Mouse (Mus musculus): ENCODE measurements at regions not wholly inside any gene's neighbourhood (a gene's known extent, or its start where the extent isn't known, plus 50 kb on each side); places are given as distances from the start of the nearest gene placed in this dataset.
A peak's percentile ranks its signal among the peaks of the same experiment; 100 is the strongest.

GRCm38 (mm10) chr6:6414654-6415610 is 163.5 kb downstream of the Sem1 start:
- no peak overlapping the region for H3K27ac ChIP-seq (ENCODE audit: low read depth, low read length)
- no peaks in the 10 kb centered on the region for H3K27me3 ChIP-seq (ENCODE audit: control insufficient read depth, insufficient read depth, low read length)
- H3K36me3 ChIP-seq (ENCODE audit: control insufficient read depth, insufficient read depth, low read length), result no peaks in the 10 kb centered on the region
- no peaks in the 10 kb centered on the region for H3K9me3 ChIP-seq (ENCODE audit: control insufficient read depth, low read length)
- no peak overlapping the region for H3K9ac ChIP-seq (ENCODE audit: low read length)
- ATAC-seq (replicated peaks; ENCODE audit: low FRiP score) (no peak), DNase-seq (ENCODE audit: low spot score) (no peak)
- H3K4me3 ChIP-seq (ENCODE audit: low read depth, low read length), result no peak overlapping the region
- 77% methylated on average over 9 of the region's 9 CpGs for WGBS
- H3K4me2 ChIP-seq (ENCODE audit: low read depth, low read length, severe bottlenecking), result no peak overlapping the region
- H3K4me1 ChIP-seq (replicated peaks; ENCODE audit: control insufficient read depth, insufficient read depth, low read length), result no peaks in the 10 kb centered on the region

- Histone ChIP-seq H3K36me3 (ENCODE audit: control insufficient read depth, insufficient read depth, low read length) (no peaks in the 10 kb centered on the region), H3K9ac (ENCODE audit: low read length) (no peak overlapping the region), H3K27me3 (ENCODE audit: control insufficient read depth, insufficient read depth, low read length) (no peaks in the 10 kb centered on the region), H3K4me2 (ENCODE audit: low read depth, low read length, severe bottlenecking) (no peak overlapping the region), H3K4me3 (ENCODE audit: low read depth, low read length) (no peak overlapping the region), H3K4me1 (replicated peaks; ENCODE audit: control insufficient read depth, insufficient read depth, low read length) (no peaks in the 10 kb centered on the region), H3K9me3 (ENCODE audit: control insufficient read depth, low read length) (no peaks in the 10 kb centered on the region), H3K27ac (ENCODE audit: low read depth, low read length) (no peak overlapping the region)
- ATAC-seq (replicated peaks; ENCODE audit: low FRiP score), result no peak
- 52% methylated on average over 3 of the region's 3 CpGs for WGBS
- no peak for DNase-seq (ENCODE audit: low spot score)
Measured at GRCm38 (mm10) chr6:6397997-6398396, 180.5 kb downstream of the Sem1 start.

GRCm38 (mm10) chr6:6389454-6390445 is 172.8 kb upstream of the Slc25a13 start:
- Histone ChIP-seq H3K27me3 (ENCODE audit: control insufficient read depth, insufficient read depth, low read length) (no peaks in the 10 kb centered on the region), H3K4me3 (ENCODE audit: low read depth, low read length) (no peak overlapping the region), H3K9ac (ENCODE audit: low read length) (no peak overlapping the region; the same call in 1 of the 2 replicates), H3K36me3 (ENCODE audit: control insufficient read depth, insufficient read depth, low read length) (no peaks in the 10 kb centered on the region), H3K4me2 (ENCODE audit: low read depth, low read length, severe bottlenecking) (no peak overlapping the region), H3K9me3 (ENCODE audit: control insufficient read depth, low read length) (no peaks in the 10 kb centered on the region), H3K4me1 (replicated peaks; ENCODE audit: control insufficient read depth, insufficient read depth, low read length) (0 out of 2 replicates have a peak, but pooled peaks cover 2% of the 10 kb centered on the region), H3K27ac (ENCODE audit: low read depth, low read length) (no peak overlapping the region)
- ATAC-seq (replicated peaks; ENCODE audit: low FRiP score) (peak; percentile 53; the same call in 1 of the 2 replicates), DNase-seq (ENCODE audit: low spot score) (no peak)
- WGBS, result 50% methylated on average over 16 of the region's 16 CpGs

- ATAC-seq (replicated peaks; ENCODE audit: low FRiP score) (peak; percentile 53; the same call in 1 of the 2 replicates), DNase-seq (ENCODE audit: low spot score) (no peak)
- Histone ChIP-seq H3K4me2 (ENCODE audit: low read depth, low read length, severe bottlenecking) (no peak overlapping the region), H3K9ac (ENCODE audit: low read length) (peak overlapping the region; percentile 18; the same call in 1 of the 2 replicates), H3K36me3 (ENCODE audit: control insufficient read depth, insufficient read depth, low read length) (no peaks in the 10 kb centered on the region), H3K9me3 (ENCODE audit: control insufficient read depth, low read length) (no peaks in the 10 kb centered on the region), H3K27me3 (ENCODE audit: control insufficient read depth, insufficient read depth, low read length) (no peaks in the 10 kb centered on the region), H3K4me1 (replicated peaks; ENCODE audit: control insufficient read depth, insufficient read depth, low read length) (0 out of 2 replicates have a peak, but pooled peaks cover 2% of the 10 kb centered on the region), H3K27ac (ENCODE audit: low read depth, low read length) (no peak overlapping the region), H3K4me3 (ENCODE audit: low read depth, low read length) (no peak overlapping the region)
- 6% methylated on average over 5 of the region's 5 CpGs for WGBS
Measured at GRCm38 (mm10) chr6:6388835-6389440, 172.0 kb upstream of the Slc25a13 start.

GRCm38 (mm10) chr6:6387571-6387970 is 170.6 kb upstream of the Slc25a13 start:
- 82% methylated on average over 5 of the region's 5 CpGs for WGBS
- Histone ChIP-seq H3K9ac (ENCODE audit: low read length) (no peak overlapping the region), H3K9me3 (ENCODE audit: control insufficient read depth, low read length) (no peaks in the 10 kb centered on the region), H3K27ac (ENCODE audit: low read depth, low read length) (no peak overlapping the region), H3K27me3 (ENCODE audit: control insufficient read depth, insufficient read depth, low read length) (no peaks in the 10 kb centered on the region), H3K4me1 (replicated peaks; ENCODE audit: control insufficient read depth, insufficient read depth, low read length) (0 out of 2 replicates have a peak, but pooled peaks cover 2% of the 10 kb centered on the region), H3K36me3 (ENCODE audit: control insufficient read depth, insufficient read depth, low read length) (no peaks in the 10 kb centered on the region), H3K4me3 (ENCODE audit: low read depth, low read length) (no peak overlapping the region), H3K4me2 (ENCODE audit: low read depth, low read length, severe bottlenecking) (no peak overlapping the region)
- DNase-seq (ENCODE audit: low spot score) (no peak), ATAC-seq (replicated peaks; ENCODE audit: low FRiP score) (no peak)

GRCm38 (mm10) chr6:6384971-6385370 is 168.0 kb upstream of the Slc25a13 start:
- no peak overlapping the region for H3K9ac ChIP-seq (ENCODE audit: low read length)
- H3K4me3 ChIP-seq (ENCODE audit: low read depth, low read length), result no peak overlapping the region
- ATAC-seq (replicated peaks; ENCODE audit: low FRiP score) (no peak), DNase-seq (ENCODE audit: low spot score) (no peak)
- no peak overlapping the region for H3K27ac ChIP-seq (ENCODE audit: low read depth, low read length)
- 76% methylated on average over 7 of the region's 7 CpGs for WGBS
- H3K27me3 ChIP-seq (ENCODE audit: control insufficient read depth, insufficient read depth, low read length), result no peaks in the 10 kb centered on the region
- H3K4me2 ChIP-seq (ENCODE audit: low read depth, low read length, severe bottlenecking), result no peak overlapping the region
- H3K9me3 ChIP-seq (ENCODE audit: control insufficient read depth, low read length), result no peaks in the 10 kb centered on the region
- no peaks in the 10 kb centered on the region for H3K36me3 ChIP-seq (ENCODE audit: control insufficient read depth, insufficient read depth, low read length)
- H3K4me1 ChIP-seq (replicated peaks; ENCODE audit: control insufficient read depth, insufficient read depth, low read length), result 0 out of 2 replicates have a peak, but pooled peaks cover 2% of the 10 kb centered on the region

- H3K36me3 ChIP-seq (ENCODE audit: control insufficient read depth, insufficient read depth, low read length), result no peaks in the 10 kb centered on the region
- H3K4me1 ChIP-seq (replicated peaks; ENCODE audit: control insufficient read depth, insufficient read depth, low read length), result 0 out of 2 replicates have a peak, but pooled peaks cover 2% of the 10 kb centered on the region
- no peak for ATAC-seq (replicated peaks; ENCODE audit: low FRiP score)
- no peak overlapping the region for H3K4me2 ChIP-seq (ENCODE audit: low read depth, low read length, severe bottlenecking)
- no peak overlapping the region for H3K9ac ChIP-seq (ENCODE audit: low read length)
- H3K9me3 ChIP-seq (ENCODE audit: control insufficient read depth, low read length), result no peaks in the 10 kb centered on the region
- no peak for DNase-seq (ENCODE audit: low spot score)
- 87% methylated on average over 6 of the region's 6 CpGs for whole genome bisulfite sequencing
- H3K27me3 ChIP-seq (ENCODE audit: control insufficient read depth, insufficient read depth, low read length), result no peaks in the 10 kb centered on the region
- no peak overlapping the region for H3K4me3 ChIP-seq (ENCODE audit: low read depth, low read length)
- H3K27ac ChIP-seq (ENCODE audit: low read depth, low read length), result no peak overlapping the region
Measured at GRCm38 (mm10) chr6:6384441-6384840, 167.5 kb upstream of the Slc25a13 start.

GRCm38 (mm10) chr6:6372421-6372820 is 155.4 kb upstream of the Slc25a13 start:
- no peaks in the 10 kb centered on the region for H3K9me3 ChIP-seq (ENCODE audit: control insufficient read depth, low read length)
- DNase-seq (ENCODE audit: low spot score), result no peak
- H3K4me1 ChIP-seq (replicated peaks; ENCODE audit: control insufficient read depth, insufficient read depth, low read length), result no peaks in the 10 kb centered on the region
- H3K4me3 ChIP-seq (ENCODE audit: low read depth, low read length), result no peak overlapping the region
- H3K4me2 ChIP-seq (ENCODE audit: low read depth, low read length, severe bottlenecking), result no peak overlapping the region
- 84% methylated on average over 3 of the region's 3 CpGs for WGBS
- no peaks in the 10 kb centered on the region for H3K36me3 ChIP-seq (ENCODE audit: control insufficient read depth, insufficient read depth, low read length)
- H3K27me3 ChIP-seq (ENCODE audit: control insufficient read depth, insufficient read depth, low read length), result no peaks in the 10 kb centered on the region
- H3K9ac ChIP-seq (ENCODE audit: low read length), result no peak overlapping the region
- ATAC-seq (replicated peaks; ENCODE audit: low FRiP score), result no peak
- H3K27ac ChIP-seq (ENCODE audit: low read depth, low read length), result no peak overlapping the region
